In genomic region chr10:46742131-46742530, GRCm38 (mm10) we compare ENCODE assay signal across 30 mouse cellular contexts.
"Had no signal": no experiment of that assay in that cellular context is flagged by ENCODE, and none has a peak within 500 bp of the region (broad histone marks: within the 10 kb centered on the region; RNA-seq: fewer than 3 reads in every experiment).

No protein-coding gene starts in this region.

- H3K4me1 ChIP-seq: heart, embryonic 10.5 days; heart, embryonic 12.5 days; heart, embryonic 13.5 days; heart, embryonic 15.5 days; hindbrain, embryonic 10.5 days; hindbrain, embryonic 12.5 days; hindbrain, embryonic 13.5 days; hindbrain, embryonic 15.5 days; intestine, embryonic 15.5 days; kidney, embryonic 15.5 days had no signal

- DNase-seq: heart, postnatal 10 days; heart, postnatal 14 days; heart, postnatal 36 days; heart, postnatal 4 days; kidney, adult 11 months; kidney, adult 18-20 months; kidney, adult 2 months; kidney, adult 8-10 months; kidney, adult 9 months; kidney, postnatal 10 days; kidney, postnatal 14 days; kidney, postnatal 25 days; kidney, postnatal 36 days; kidney, postnatal 4 days; layer of hippocampus, adult 9-11 months; layer of hippocampus, postnatal 36 days had no signal

- H3K4me3 ChIP-seq: heart, embryonic 10.5 days; heart, embryonic 12.5 days; heart, embryonic 13.5 days; heart, embryonic 15.5 days; hindbrain, embryonic 10.5 days; hindbrain, embryonic 12.5 days; hindbrain, embryonic 13.5 days; hindbrain, embryonic 15.5 days; intestine, embryonic 15.5 days; kidney, embryonic 15.5 days; layer of hippocampus, adult 2 months had no signal

- H3K27me3 ChIP-seq: heart, embryonic 12.5 days; heart, embryonic 13.5 days; heart, embryonic 15.5 days; hindbrain, embryonic 12.5 days; hindbrain, embryonic 13.5 days; hindbrain, embryonic 15.5 days; intestine, embryonic 15.5 days; kidney, embryonic 15.5 days had no signal

- H3K36me3 ChIP-seq: heart, embryonic 10.5 days; heart, embryonic 12.5 days; heart, embryonic 13.5 days; heart, embryonic 15.5 days; hindbrain, embryonic 10.5 days; hindbrain, embryonic 12.5 days; hindbrain, embryonic 13.5 days; hindbrain, embryonic 15.5 days; intestine, embryonic 15.5 days; kidney, embryonic 15.5 days had no signal

- H3K9ac ChIP-seq: heart, embryonic 12.5 days; heart, embryonic 13.5 days; heart, embryonic 15.5 days; hindbrain, embryonic 12.5 days; hindbrain, embryonic 13.5 days; hindbrain, embryonic 14.5 days; hindbrain, embryonic 15.5 days; intestine, embryonic 15.5 days; kidney, embryonic 15.5 days had no signal

- H3K27ac ChIP-seq: heart, embryonic 10.5 days; heart, embryonic 13.5 days; heart, embryonic 15.5 days; hindbrain, embryonic 10.5 days; hindbrain, embryonic 12.5 days; hindbrain, embryonic 13.5 days; hindbrain, embryonic 14.5 days; hindbrain, embryonic 15.5 days; hindbrain, postnatal 0 days; intestine, embryonic 15.5 days; kidney, embryonic 15.5 days; kidney, postnatal 0 days; layer of hippocampus, adult 2 months had no signal

- H3K9me3 ChIP-seq: heart, embryonic 10.5 days; hindbrain, embryonic 12.5 days; hindbrain, embryonic 13.5 days; hindbrain, embryonic 15.5 days; intestine, embryonic 15.5 days; kidney, embryonic 15.5 days had no signal
